Mouse (Mus musculus): ENCODE data around the gene Odr4. TPM values are rescaled to one million over a fixed set of nuclear protein-coding genes. Genes with fewer than 3 reads are reported as not detected.

Gene Odr4
- polyA plus RNA-seq (2015; fragmentation: Illumina TruSeq; extraction: RNeasy Lipid Tissue Mini Kit (QIAGEN cat#74804); ENCODE audit: insufficient read depth, low replicate concordance): 60.6 TPM

GRCm38 (mm10) chr1:150392638-150393487 is at the start of gene Odr4, which contains the start of gene Tpr:
TSS of gene Odr4 (minus strand) at chr1:150393080.
TSS of gene Tpr (plus strand) at chr1:150392838.

GRCm38 (mm10) chr1:150319205-150319604 is 73.7 kb downstream of the Odr4 start, which contains the start of gene Pdc:
TSS of gene Pdc (plus strand) at chr1:150319417.

Other genes starting within 250 kb of the Odr4 start
- not detected for gene Pdc, start 73.7 kb downstream of the Odr4 start, polyA plus RNA-seq (2015; fragmentation: Illumina TruSeq; extraction: RNeasy Lipid Tissue Mini Kit (QIAGEN cat#74804); ENCODE audit: insufficient read depth, low replicate concordance)
- gene Tpr, start 242 bp downstream of the Odr4 start, polyA plus RNA-seq (2015; fragmentation: Illumina TruSeq; extraction: RNeasy Lipid Tissue Mini Kit (QIAGEN cat#74804); ENCODE audit: insufficient read depth, low replicate concordance): 319 TPM
- 2.2 TPM for gene Prg4, start 73.1 kb upstream of the Odr4 start, polyA plus RNA-seq (2015; fragmentation: Illumina TruSeq; extraction: RNeasy Lipid Tissue Mini Kit (QIAGEN cat#74804); ENCODE audit: insufficient read depth, low replicate concordance)